Mouse (Mus musculus): Measurements from ENCODE around the gene Tyms. TPM values are rescaled to one million over a fixed set of nuclear protein-coding genes. Genes with fewer than 3 reads are reported as not detected.
A peak's percentile ranks its signal among the peaks of the same experiment; 100 is the strongest.

The Tyms gene
- polyA plus RNA-seq, 1 experiment from 2014 or later: 229 TPM

DNA sequence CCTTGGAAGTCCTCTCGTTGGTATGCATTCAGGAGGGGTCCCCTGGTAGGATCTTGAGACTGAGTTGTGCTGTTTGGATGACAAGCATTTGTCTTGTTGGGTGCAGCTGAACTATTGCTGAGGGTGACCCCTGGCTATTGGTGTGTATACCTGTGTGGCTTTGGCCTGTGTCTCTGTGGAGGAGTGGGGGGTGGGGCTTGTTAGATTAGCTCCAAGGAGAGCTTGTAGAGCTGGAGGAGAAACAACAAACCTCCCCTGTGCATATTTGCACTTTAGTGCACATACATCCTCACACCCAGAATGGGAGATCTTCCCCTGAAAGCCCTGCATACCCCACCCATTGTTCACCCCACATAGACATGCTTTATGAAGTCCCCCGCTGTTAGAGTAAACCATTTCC is 33.3 kb upstream of the Tyms start:
- H3K4me3 ChIP-seq (ENCODE audit: low read depth, low read length): peak overlapping the region; percentile 75
- DNase-seq (ENCODE audit: low spot score): peak; percentile 50
- H3K9ac ChIP-seq (ENCODE audit: low read depth, low read length): peak overlapping the region; percentile 86
- WGBS: 8% methylated on average over 2 of the region's 2 CpGs
- peak; percentile 3 for ATAC-seq (ENCODE audit: low FRiP score)
- peak overlapping the region; percentile 95 for H3K4me2 ChIP-seq (replicated peaks; ENCODE audit: low read depth, low read length)
- peaks cover 35% of the 10 kb centered on the region for H3K4me1 ChIP-seq (replicated peaks; ENCODE audit: control insufficient read depth, insufficient read depth, low read length)
- H3K9me3 ChIP-seq (ENCODE audit: control insufficient read depth, low read length): no peaks in the 10 kb centered on the region
- no peaks in the 10 kb centered on the region for H3K36me3 ChIP-seq (ENCODE audit: control insufficient read depth, insufficient read depth, low read length)
- H3K27me3 ChIP-seq (ENCODE audit: control insufficient read depth, insufficient read depth, low read length): peaks cover 3% of the 10 kb centered on the region; the same call in 1 of the 2 replicates
- H3K27ac ChIP-seq (ENCODE audit: low read depth, low read length): peak overlapping the region; percentile 87

GRCm38 (mm10) chr5:30105668-30106300 is 32.4 kb upstream of the Tyms start, which contains the start of gene 3110082J24Rik:
Gene 3110082J24Rik, minus strand, starts transcription at chr5:30106086.
- ATAC-seq (ENCODE audit: low FRiP score) (peak; percentile 34), DNase-seq (ENCODE audit: low spot score) (peak; percentile 69)
- peaks cover 3% of the 10 kb centered on the region; the same call in 1 of the 2 replicates for H3K27me3 ChIP-seq (ENCODE audit: control insufficient read depth, insufficient read depth, low read length)
- peak within 1 kb of the TSS; percentile 95 for H3K4me2 ChIP-seq (replicated peaks; ENCODE audit: low read depth, low read length)
- H3K4me3 ChIP-seq (ENCODE audit: low read depth, low read length): peak within 1 kb of the TSS; percentile 75
- peaks cover 28% of the 10 kb centered on the region for H3K4me1 ChIP-seq (replicated peaks; ENCODE audit: control insufficient read depth, insufficient read depth, low read length)
- peak within 1 kb of the TSS; percentile 86 for H3K9ac ChIP-seq (ENCODE audit: low read depth, low read length)
- H3K27ac ChIP-seq (ENCODE audit: low read depth, low read length): peak within 1 kb of the TSS; percentile 87
- no peaks in the 10 kb centered on the region for H3K9me3 ChIP-seq (ENCODE audit: control insufficient read depth, low read length)
- H3K36me3 ChIP-seq (ENCODE audit: control insufficient read depth, insufficient read depth, low read length): no peaks in the 10 kb centered on the region
- WGBS: 2% methylated on average over 29 of the region's 29 CpGs

DNA sequence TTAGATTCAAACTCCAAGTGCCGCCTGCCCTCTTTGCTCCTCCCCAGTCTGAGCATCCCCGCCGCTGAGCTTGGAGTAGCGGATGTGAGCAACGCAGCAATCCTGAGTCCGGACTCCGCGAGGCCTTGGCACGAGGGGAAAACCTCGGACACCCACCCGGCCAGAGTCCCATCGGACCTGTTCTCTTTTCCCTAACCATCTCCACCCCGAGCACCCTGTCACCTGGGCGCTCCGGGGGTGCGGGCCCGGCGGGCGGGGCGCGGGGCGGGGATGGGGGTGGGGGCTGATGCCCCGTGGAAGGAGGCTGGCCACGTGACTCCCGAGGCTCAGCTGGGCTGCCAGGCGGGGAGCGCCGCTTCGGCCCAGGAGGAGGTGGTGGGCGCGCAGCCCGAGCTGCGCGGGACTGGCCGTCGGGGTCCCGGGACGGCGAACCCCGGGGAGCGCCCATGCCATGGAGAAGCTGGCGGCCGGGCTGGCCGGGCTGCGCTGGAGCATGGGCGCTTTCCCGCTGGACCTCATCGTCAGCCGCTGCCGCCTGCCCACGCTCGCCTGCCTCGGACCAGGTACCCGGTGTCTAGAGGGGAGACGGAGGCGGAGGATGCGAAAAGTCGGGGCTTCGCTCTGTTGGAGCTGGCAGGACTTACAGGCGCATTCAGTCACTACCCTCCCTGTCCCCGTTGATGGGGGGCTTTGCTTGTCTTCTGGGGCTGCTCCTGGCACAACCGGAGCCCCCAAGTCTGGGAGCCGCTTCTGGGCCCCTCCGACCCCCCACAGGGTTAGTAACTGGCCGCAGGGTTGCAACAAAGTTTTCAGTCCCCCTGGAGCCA is 31.6 kb upstream of the Tyms start, which contains the start of gene Garem2:
TSS of gene Garem2 (plus strand) at position 321 of the 827 bp plus-strand sequence.
- H3K4me1 ChIP-seq (replicated peaks; ENCODE audit: control insufficient read depth, insufficient read depth, low read length): peaks cover 21% of the 10 kb centered on the region
- DNase-seq (ENCODE audit: low spot score): peak; percentile 70
- H3K27me3 ChIP-seq (ENCODE audit: control insufficient read depth, insufficient read depth, low read length): peaks cover 3% of the 10 kb centered on the region; the same call in 1 of the 2 replicates
- peak within 1 kb of the TSS; percentile 75 for H3K4me3 ChIP-seq (ENCODE audit: low read depth, low read length)
- H3K27ac ChIP-seq (ENCODE audit: low read depth, low read length): peak within 1 kb of the TSS; percentile 87
- no peaks in the 10 kb centered on the region for H3K36me3 ChIP-seq (ENCODE audit: control insufficient read depth, insufficient read depth, low read length)
- H3K4me2 ChIP-seq (replicated peaks; ENCODE audit: low read depth, low read length): peak within 1 kb of the TSS; percentile 95
- under 1% methylated on average over 49 of the region's 65 CpGs for WGBS
- H3K9ac ChIP-seq (ENCODE audit: low read depth, low read length): peak within 1 kb of the TSS; percentile 86
- peak; percentile 29 for ATAC-seq (ENCODE audit: low FRiP score)
- H3K9me3 ChIP-seq (ENCODE audit: control insufficient read depth, low read length): no peaks in the 10 kb centered on the region

DNA sequence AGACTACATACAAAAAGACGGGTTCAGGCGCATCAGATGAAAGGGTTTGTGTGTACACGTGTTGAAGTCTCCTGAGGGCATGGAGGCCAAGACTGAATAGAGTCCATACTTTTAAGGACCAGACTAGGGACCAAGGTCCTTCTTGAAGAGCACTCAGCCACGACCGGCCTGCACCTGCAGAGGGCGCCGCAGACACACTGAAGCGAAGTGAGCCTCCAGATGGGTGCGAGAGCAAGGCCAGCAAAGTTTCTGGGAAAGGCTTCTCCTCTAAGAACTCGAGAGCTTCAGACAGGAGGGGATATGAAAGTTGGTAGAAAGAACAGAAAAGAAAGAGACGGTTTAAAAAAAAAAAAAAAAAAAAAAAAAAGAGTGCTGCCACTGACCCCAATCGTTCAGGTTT is 30.9 kb upstream of the Tyms start:
- Histone ChIP-seq H3K9me3 (ENCODE audit: control insufficient read depth, low read length) (no peaks in the 10 kb centered on the region), H3K36me3 (ENCODE audit: control insufficient read depth, insufficient read depth, low read length) (no peaks in the 10 kb centered on the region), H3K4me2 (replicated peaks; ENCODE audit: low read depth, low read length) (peak overlapping the region; percentile 95), H3K4me3 (ENCODE audit: low read depth, low read length) (peak overlapping the region; percentile 75), H3K27ac (ENCODE audit: low read depth, low read length) (no peak overlapping the region), H3K27me3 (ENCODE audit: control insufficient read depth, insufficient read depth, low read length) (peaks cover 3% of the 10 kb centered on the region; the same call in 1 of the 2 replicates), H3K4me1 (replicated peaks; ENCODE audit: control insufficient read depth, insufficient read depth, low read length) (peaks cover 15% of the 10 kb centered on the region; the same call in 1 of the 2 replicates), H3K9ac (ENCODE audit: low read depth, low read length) (no peak overlapping the region)
- ATAC-seq (ENCODE audit: low FRiP score): no peak
- DNase-seq (ENCODE audit: low spot score): peak; percentile 88
- WGBS: 2% methylated on average over 11 of the region's 12 CpGs

- no peak overlapping the region for H3K27ac ChIP-seq (ENCODE audit: low read depth, low read length)
- H3K9ac ChIP-seq (ENCODE audit: low read depth, low read length): no peak overlapping the region
- H3K27me3 ChIP-seq (ENCODE audit: control insufficient read depth, insufficient read depth, low read length): peaks cover 3% of the 10 kb centered on the region; the same call in 1 of the 2 replicates
- no peak overlapping the region for H3K4me2 ChIP-seq (replicated peaks; ENCODE audit: low read depth, low read length)
- H3K9me3 ChIP-seq (ENCODE audit: control insufficient read depth, low read length): no peaks in the 10 kb centered on the region
- 73% methylated on average over 3 of the region's 3 CpGs for WGBS
- ATAC-seq (ENCODE audit: low FRiP score): no peak
- H3K36me3 ChIP-seq (ENCODE audit: control insufficient read depth, insufficient read depth, low read length): no peaks in the 10 kb centered on the region
- no peak overlapping the region for H3K4me3 ChIP-seq (ENCODE audit: low read depth, low read length)
- H3K4me1 ChIP-seq (replicated peaks; ENCODE audit: control insufficient read depth, insufficient read depth, low read length): peaks cover 15% of the 10 kb centered on the region; the same call in 1 of the 2 replicates
- DNase-seq (ENCODE audit: low spot score): no peak
Observed at GRCm38 (mm10) chr5:30103340-30103739, 29.9 kb upstream of the Tyms start.

DNA sequence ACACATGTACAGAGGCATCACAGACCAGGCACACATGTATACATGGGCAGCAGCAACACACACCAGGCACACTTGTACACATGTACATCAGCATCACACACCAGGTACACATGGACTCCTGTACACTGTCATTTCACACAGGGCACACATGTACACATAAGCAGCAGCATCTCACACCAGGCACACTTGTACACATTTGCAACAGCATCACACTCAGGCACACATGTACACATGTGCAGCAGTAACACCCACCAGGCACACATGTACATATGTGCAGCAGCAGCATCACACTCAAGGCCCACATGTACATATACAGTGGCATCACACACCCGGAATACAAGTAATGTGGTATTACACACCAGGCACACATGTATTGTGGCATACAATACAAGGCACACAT is 24.8 kb upstream of the Tyms start:
- Histone ChIP-seq H3K9ac (ENCODE audit: low read depth, low read length) (no peak overlapping the region), H3K9me3 (ENCODE audit: control insufficient read depth, low read length) (no peaks in the 10 kb centered on the region), H3K27me3 (ENCODE audit: control insufficient read depth, insufficient read depth, low read length) (no peaks in the 10 kb centered on the region), H3K4me1 (replicated peaks; ENCODE audit: control insufficient read depth, insufficient read depth, low read length) (no peaks in the 10 kb centered on the region), H3K36me3 (ENCODE audit: control insufficient read depth, insufficient read depth, low read length) (no peaks in the 10 kb centered on the region), H3K27ac (ENCODE audit: low read depth, low read length) (no peak overlapping the region), H3K4me2 (replicated peaks; ENCODE audit: low read depth, low read length) (no peak overlapping the region), H3K4me3 (ENCODE audit: low read depth, low read length) (no peak overlapping the region)
- 94% methylated on average over 1 of the region's 1 CpGs for WGBS
- no peak for DNase-seq (ENCODE audit: low spot score)
- no peak for ATAC-seq (ENCODE audit: low FRiP score)

GRCm38 (mm10) chr5:30095731-30096130 is 22.3 kb upstream of the Tyms start:
- 77% methylated on average over 6 of the region's 6 CpGs for WGBS
- ATAC-seq (ENCODE audit: low FRiP score): no peak
- Histone ChIP-seq H3K9me3 (ENCODE audit: control insufficient read depth, low read length) (no peaks in the 10 kb centered on the region), H3K27me3 (ENCODE audit: control insufficient read depth, insufficient read depth, low read length) (no peaks in the 10 kb centered on the region), H3K4me3 (ENCODE audit: low read depth, low read length) (no peak overlapping the region), H3K9ac (ENCODE audit: low read depth, low read length) (no peak overlapping the region), H3K4me2 (replicated peaks; ENCODE audit: low read depth, low read length) (no peak overlapping the region), H3K27ac (ENCODE audit: low read depth, low read length) (no peak overlapping the region), H3K36me3 (ENCODE audit: control insufficient read depth, insufficient read depth, low read length) (no peaks in the 10 kb centered on the region), H3K4me1 (replicated peaks; ENCODE audit: control insufficient read depth, insufficient read depth, low read length) (no peaks in the 10 kb centered on the region)
- no peak for DNase-seq (ENCODE audit: low spot score)

- Histone ChIP-seq H3K36me3 (ENCODE audit: control insufficient read depth, insufficient read depth, low read length) (no peaks in the 10 kb centered on the region), H3K27ac (ENCODE audit: low read depth, low read length) (no peak overlapping the region), H3K4me2 (replicated peaks; ENCODE audit: low read depth, low read length) (no peak overlapping the region), H3K4me1 (replicated peaks; ENCODE audit: control insufficient read depth, insufficient read depth, low read length) (no peaks in the 10 kb centered on the region), H3K4me3 (ENCODE audit: low read depth, low read length) (no peak overlapping the region), H3K27me3 (ENCODE audit: control insufficient read depth, insufficient read depth, low read length) (no peaks in the 10 kb centered on the region), H3K9me3 (ENCODE audit: control insufficient read depth, low read length) (no peaks in the 10 kb centered on the region), H3K9ac (ENCODE audit: low read depth, low read length) (no peak overlapping the region)
- ATAC-seq (ENCODE audit: low FRiP score): no peak
- 60% methylated on average over 2 of the region's 2 CpGs for WGBS
- DNase-seq (ENCODE audit: low spot score): no peak
Observed at GRCm38 (mm10) chr5:30094399-30094798, 21.0 kb upstream of the Tyms start.

All from hindbrain, embryonic 11.5 days (tissue).